In the genomic region with DNA sequence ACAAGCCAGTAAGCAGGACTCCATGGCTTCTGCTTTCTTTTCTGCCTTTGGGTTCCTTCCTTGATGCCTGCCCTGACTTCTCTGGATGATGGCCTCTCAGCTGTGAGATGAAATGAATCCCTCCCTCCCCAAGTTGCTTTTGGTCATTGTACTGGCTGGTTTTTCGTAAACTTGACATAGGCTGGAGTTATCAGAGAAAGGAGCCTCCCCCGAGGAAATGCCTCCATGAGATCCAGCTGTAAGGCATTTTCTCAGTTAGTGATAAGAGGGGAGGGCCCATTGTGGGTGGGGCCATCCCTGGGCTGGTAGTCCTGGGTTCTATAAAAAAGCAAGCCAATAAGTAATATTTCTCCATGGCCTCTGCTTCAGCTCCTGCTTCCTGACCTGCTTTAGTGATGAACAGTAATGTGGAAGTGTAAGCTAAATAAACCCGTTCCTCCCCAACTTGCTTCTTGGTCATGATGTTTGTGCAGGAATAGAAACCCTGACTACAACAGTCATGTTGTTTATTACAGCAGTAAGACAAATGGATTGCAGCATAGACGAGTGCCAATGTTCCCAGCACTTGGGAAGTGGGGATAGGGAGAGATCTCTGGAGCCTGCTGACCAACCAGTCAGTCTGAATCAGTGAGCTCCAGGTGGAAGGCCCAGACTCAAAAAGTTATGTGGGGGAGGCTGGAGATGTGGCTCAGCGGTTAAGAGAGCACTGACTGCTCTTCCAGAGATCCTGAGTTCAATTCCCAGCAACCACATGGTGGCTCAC, we compare ENCODE assay signal across 10 mouse cellular contexts. TPM values are rescaled to one million over a fixed set of nuclear protein-coding genes. Genes with fewer than 3 reads are reported as not detected.
DNase-seq lines count a peak whose midpoint lies in the region; ATAC-seq and TF ChIP-seq lines count a peak whose summit lies in the region.
"Had no signal": no experiment of that assay in that cellular context is flagged by ENCODE, and none has a peak within 500 bp of the region (broad histone marks: within the 10 kb centered on the region; RNA-seq: fewer than 3 reads in every experiment).

No protein-coding gene starts in this region.

- H3K4me1 ChIP-seq in intestine, embryonic 15.5 days (replicated peaks) = peaks cover 77% of the 10 kb centered on the region
- H3K4me1 ChIP-seq in intestine, postnatal 0 days (replicated peaks; ENCODE audit: control insufficient read depth, insufficient read depth, low read length) = no peaks in the 10 kb centered on the region; the same call in 1 of the 2 replicates
- H3K4me1 ChIP-seq in testis, adult 2 months (ENCODE audit: control insufficient read depth, insufficient read depth, low read length) = peaks cover 21% of the 10 kb centered on the region

- H3K27me3 ChIP-seq in intestine, embryonic 15.5 days (replicated peaks) = no peaks in the 10 kb centered on the region
- no peaks in the 10 kb centered on the region for H3K27me3 ChIP-seq in intestine, postnatal 0 days (replicated peaks; ENCODE audit: control insufficient read depth, insufficient read depth, low read length)
- no peaks in the 10 kb centered on the region for H3K27me3 ChIP-seq in testis, adult 2 months (ENCODE audit: control insufficient read depth, insufficient read depth, low read length)
- H3K27me3 ChIP-seq: limb, embryonic 12.5 days had no signal

- peak; percentile 3 for DNase-seq in cerebellum, adult 9-11 months
- DNase-seq in cerebellum, postnatal 14 days = no peak
- DNase-seq in testis, postnatal 14 days (ENCODE audit: low spot score) = no peak
- peak; percentile 38 for DNase-seq in testis, postnatal 10 days (ENCODE audit: low spot score)
- DNase-seq in MN1 (ENCODE audit: low spot score) = no peak

- ATAC-seq in intestine, embryonic 15.5 days = no peak
- ATAC-seq in intestine, postnatal 0 days = no peak
- ATAC-seq: midbrain, embryonic 16.5 days had no signal

- TF ChIP-seq POLR2A in testis, adult 2 months (IDR thresholded peaks at IDR 0.05; ENCODE audit: control insufficient read depth, low read depth, low read length) = no peak

- H3K4me2 ChIP-seq in intestine, embryonic 15.5 days (replicated peaks) = no peak overlapping the region
- no peak overlapping the region for H3K4me2 ChIP-seq in intestine, postnatal 0 days (replicated peaks; ENCODE audit: low read depth)
- H3K4me2 ChIP-seq: limb, embryonic 12.5 days had no signal

- WGBS in intestine, embryonic 15.5 days = 36% methylated on average over 5 of the region's 5 CpGs
- 32% methylated on average over 5 of the region's 5 CpGs for WGBS in intestine, postnatal 0 days

- no peak for TF ChIP-seq CTCF in intestine, postnatal 0 days (IDR thresholded peaks at IDR 0.05; ENCODE audit: low read depth)
- TF ChIP-seq CTCF in testis, adult 2 months (IDR thresholded peaks at IDR 0.05; ENCODE audit: control insufficient read depth, insufficient read depth, insufficient replicate concordance, low read depth, low read length) = no peak

- H3K4me3 ChIP-seq in intestine, embryonic 15.5 days (replicated peaks) = no peak overlapping the region
- H3K4me3 ChIP-seq in intestine, postnatal 0 days (ENCODE audit: low read depth, low read length) = no peak overlapping the region
- H3K4me3 ChIP-seq in testis, adult 2 months (ENCODE audit: control insufficient read depth, low read depth, low read length) = no peak overlapping the region
- H3K4me3 ChIP-seq: limb, embryonic 12.5 days had no signal

- H3K9me3 ChIP-seq in intestine, embryonic 15.5 days = no peaks in the 10 kb centered on the region
- H3K9me3 ChIP-seq in intestine, postnatal 0 days (ENCODE audit: control insufficient read depth) = no peaks in the 10 kb centered on the region
- H3K9me3 ChIP-seq: limb, embryonic 12.5 days had no signal

- H3K36me3 ChIP-seq in intestine, embryonic 15.5 days = no peaks in the 10 kb centered on the region
- no peaks in the 10 kb centered on the region for H3K36me3 ChIP-seq in intestine, postnatal 0 days (ENCODE audit: control insufficient read depth, insufficient read depth)
- no peaks in the 10 kb centered on the region for H3K36me3 ChIP-seq in testis, adult 2 months (ENCODE audit: control insufficient read depth, insufficient read depth, low read length)

- H3K9ac ChIP-seq in intestine, embryonic 15.5 days = no peak overlapping the region
- no peak overlapping the region for H3K9ac ChIP-seq in intestine, postnatal 0 days (ENCODE audit: low read depth, low read length)
- H3K9ac ChIP-seq: limb, embryonic 12.5 days had no signal

- peak overlapping the region; percentile 39; the same call in 1 of the 2 replicates for H3K27ac ChIP-seq in intestine, embryonic 15.5 days
- no peak overlapping the region for H3K27ac ChIP-seq in intestine, postnatal 0 days (ENCODE audit: low read depth, low read length)
- H3K27ac ChIP-seq in testis, adult 2 months (ENCODE audit: control insufficient read depth, insufficient read depth, low read depth, low read length) = 0 out of 2 replicates have a peak overlapping the region, but pooled peaks have one; percentile 25

RNA-seq across cellular contexts. Expression of a gene that starts 5.9 kb away (rescaled TPM):
- polyA plus RNA-seq in intestine, embryonic 15.5 days (2015; fragmentation: Nextera tagmentation; extraction: Ambion mirVana) = 0.18 TPM in 1 of 2 replicates, not detected in the other
- polyA plus RNA-seq in intestine, postnatal 0 days (2015; fragmentation: Nextera tagmentation; extraction: Ambion mirVana) = 0.14 and 0.16 TPM in 2 replicates
- 1.6 and 2.1 TPM in 2 replicates for polyA plus RNA-seq in testis, adult 2 months (2012; rRNA removed)

RNA-seq across cellular contexts. Expression of a gene that starts 7.1 kb away (rescaled TPM):
- polyA plus RNA-seq in intestine, embryonic 15.5 days (2015; fragmentation: Nextera tagmentation; extraction: Ambion mirVana) = 2,607 and 2,658 TPM in 2 replicates
- 1,513 and 1,605 TPM in 2 replicates for polyA plus RNA-seq in intestine, postnatal 0 days (2015; fragmentation: Nextera tagmentation; extraction: Ambion mirVana)
- 670 and 672 TPM in 2 replicates for polyA plus RNA-seq in testis, adult 2 months (2012; rRNA removed)

RNA-seq across cellular contexts. Expression of a gene that starts 23.1 kb away (rescaled TPM):
- polyA plus RNA-seq in intestine, embryonic 15.5 days (2015; fragmentation: Nextera tagmentation; extraction: Ambion mirVana) = 24.2 and 29.4 TPM in 2 replicates
- polyA plus RNA-seq in intestine, postnatal 0 days (2015; fragmentation: Nextera tagmentation; extraction: Ambion mirVana) = 9.7 and 11.7 TPM in 2 replicates
- 57.8 and 67.1 TPM in 2 replicates for polyA plus RNA-seq in testis, adult 2 months (2012; rRNA removed)

Comparison
In these comparisons a context has a peak if more than half of its experiments do, and no peak if none do; other contexts are left out.
1. DNase-seq: peak in cerebellum, adult 9-11 months (single experiment) and testis, postnatal 10 days (single experiment); none in cerebellum, postnatal 14 days (0 of 2), testis, postnatal 14 days (single experiment) and MN1 (single experiment).